Mouse (Mus musculus): ENCODE results near the gene Agl. TPM values are rescaled to one million over a fixed set of nuclear protein-coding genes. Genes with fewer than 3 reads are reported as not detected.

Agl gene
- polyA plus RNA-seq, 1 experiment from 2014 or later, result 150 TPM

Other genes starting within 250 kb of the Agl start
- 29.7 and 35.8 TPM in 2 replicates for gene Lrrc39, start 245.2 kb downstream of the Agl start, polyA plus RNA-seq (2015; fragmentation: Nextera tagmentation; extraction: Ambion mirVana)
- gene Sass6, start 213.2 kb downstream of the Agl start, polyA plus RNA-seq (2015; fragmentation: Nextera tagmentation; extraction: Ambion mirVana), result 12.6 and 13.4 TPM in 2 replicates
- 17.5 and 18.3 TPM in 2 replicates for gene Trmt13, start 193.6 kb downstream of the Agl start, polyA plus RNA-seq (2015; fragmentation: Nextera tagmentation; extraction: Ambion mirVana)
- gene Mfsd14a, start 145.5 kb downstream of the Agl start, polyA plus RNA-seq (2015; fragmentation: Nextera tagmentation; extraction: Ambion mirVana), result 47.8 and 58.5 TPM in 2 replicates
- not detected in 2 replicates for gene Gm43191, start 126.9 kb downstream of the Agl start, polyA plus RNA-seq (2015; fragmentation: Nextera tagmentation; extraction: Ambion mirVana)
- 7.9 and 11.2 TPM in 2 replicates for gene Slc35a3, start 95.3 kb downstream of the Agl start, polyA plus RNA-seq (2015; fragmentation: Nextera tagmentation; extraction: Ambion mirVana)
- 14.8 and 18.6 TPM in 2 replicates for gene Frrs1, start 51.3 kb upstream of the Agl start, polyA plus RNA-seq (2015; fragmentation: Nextera tagmentation; extraction: Ambion mirVana)
- not detected in 2 replicates for gene 4930455H04Rik, start 160.1 kb upstream of the Agl start, polyA plus RNA-seq (2015; fragmentation: Nextera tagmentation; extraction: Ambion mirVana)
- gene Palmd, start 160.8 kb upstream of the Agl start, polyA plus RNA-seq (2015; fragmentation: Nextera tagmentation; extraction: Ambion mirVana), result 14.5 and 17.4 TPM in 2 replicates

All from heart, embryonic 15.5 days (tissue).